Mouse (Mus musculus) ovary, adult 10 weeks (tissue): Measurements from ENCODE around the gene Ccdc54. TPM values are rescaled to one million over a fixed set of nuclear protein-coding genes. Genes with fewer than 3 reads are reported as not detected.

Source experiments
- polyA plus RNA-seq: library from polyadenylated mRNA; stranded (reverse); fragments of 350-450 nt; fragmentation: Illumina TruSeq; extraction: RNeasy Lipid Tissue Mini Kit (QIAGEN cat#74804); gene quantifications from one replicate; pipeline ENCODE4 v1.2.3, GENCODE M21; 2014

Ccdc54 gene
- polyA plus RNA-seq = not detected

GRCm38 (mm10) chr16:50591054-50591453 is at the start of gene Ccdc54:
Gene Ccdc54, minus strand, starts transcription at chr16:50591154.

Other genes starting within 250 kb of the Ccdc54 start
- 62.4 TPM for gene Bbx, start 158.8 kb downstream of the Ccdc54 start, polyA plus RNA-seq